Mouse (Mus musculus) midbrain, postnatal 0 days (tissue): ENCODE measurements around the gene Gm21992. TPM values are rescaled to one million over a fixed set of nuclear protein-coding genes. Genes with fewer than 3 reads are reported as not detected.
A peak's percentile ranks its signal among the peaks of the same experiment; 100 is the strongest.
"Not testable (repeated sequence)": the region's sequence is repeated elsewhere in the genome, so short reads cannot be mapped to it uniquely, and the experiment has no call there.

ENCODE experiments used
- ATAC-seq: fragments of 200-750 bp; cut with Nextera tagmentation; 2 replicates; pipeline ENCODE4 v1.8.0; 2017; ENCODE audit warnings: moderate number of reproducible peaks, mild to moderate bottlenecking, moderate TSS enrichment, moderate library complexity; ENCODE audit not compliant: low FRiP score
- DNase-seq: peaks from one replicate; pipeline ENCODE4 v3.0.0-alpha.2; 2015; ENCODE audit warnings: low spot score
- H3K27ac ChIP-seq: fragments of 300-500 bp; sonication (generic); 2 replicates; pipeline ENCODE4 v1.5.1; 2014; ENCODE audit warnings: low read depth, mild to moderate bottlenecking, low read length, mixed read lengths
- H3K27me3 ChIP-seq: fragments of 300-500 bp; sonication (generic); 2 replicates; pipeline ENCODE4 v1.6.1; 2014; ENCODE audit warnings: low read length, control low read depth, mixed read lengths; ENCODE audit not compliant: insufficient read depth
- H3K36me3 ChIP-seq: fragments of 300-500 bp; sonication (generic); 2 replicates; pipeline ENCODE4 v1.6.1; 2014; ENCODE audit warnings: low read length, control low read depth, mixed read lengths; ENCODE audit not compliant: insufficient read depth
- H3K4me1 ChIP-seq: fragments of 300-500 bp; sonication (generic); 2 replicates; pipeline ENCODE4 v1.6.1; 2014; ENCODE audit warnings: mild to moderate bottlenecking, control low read depth, antibody characterized with exemption, low read length, mixed read lengths; ENCODE audit not compliant: insufficient read depth
- H3K4me2 ChIP-seq: fragments of 300-500 bp; sonication (generic); 2 replicates; pipeline ENCODE4 v1.6.1; 2014; ENCODE audit warnings: low read depth, mild to moderate bottlenecking, low read length, mixed read lengths; ENCODE audit not compliant: poor library complexity, severe bottlenecking
- H3K4me3 ChIP-seq: fragments of 300-500 bp; sonication (generic); 2 replicates; pipeline ENCODE4 v1.5.1; 2014; ENCODE audit warnings: low read depth, mild to moderate bottlenecking, low read length, moderate library complexity
- H3K9ac ChIP-seq: fragments of 300-500 bp; sonication (generic); replicated peaks from 2 replicates; pipeline ENCODE4 v1.6.1; 2014; ENCODE audit warnings: mild to moderate bottlenecking, low read length, moderate library complexity, mixed read lengths; ENCODE audit not compliant: poor library complexity, severe bottlenecking
- H3K9me3 ChIP-seq: fragments of 300-500 bp; sonication (generic); 2 replicates; pipeline ENCODE4 v1.6.1; 2016; ENCODE audit warnings: low read length, control low read depth
- CTCF ChIP-seq: IDR thresholded peaks from 2 replicates; pipeline ENCODE4 v1.5.1; 2016; ENCODE audit warnings: antibody characterized with exemption, mild to moderate bottlenecking
- WGBS: fragments of 180-500 bp; shearing (Covaris S2); extraction: QIAGEN DNeasy Blood & Tissue Kit; methylation state at CpG from one replicate; pipeline ENCODE4 v1.1.7; 2014; 5-methylcytosine and 5-hydroxymethylcytosine counted together
- polyA plus RNA-seq: library from polyadenylated mRNA; unstranded; fragments of >200 nt; fragmentation: Nextera tagmentation; extraction: Ambion mirVana; gene quantifications from 2 replicates; pipeline ENCODE4 v1.2.1, GENCODE M21; 2015
- total RNA-seq: library from RNA; depleted of rRNA; stranded (reverse); fragments of >200 nt; gene quantifications from 2 replicates; pipeline ENCODE4 v1.2.3, GENCODE M21; 2014

The Gm21992 gene
- total and polyA plus RNA-seq, 2 experiments from 2014 or later: 8.1 to 17.9 TPM

GRCm38 (mm10) chr19:4782891-4783290, 28.5 kb downstream of the Gm21992 start:
- no peaks in the 10 kb centered on the region for H3K27me3 ChIP-seq
- no peak overlapping the region for H3K4me2 ChIP-seq
- WGBS: 93% methylated on average over 2 of the region's 2 CpGs
- H3K9me3 ChIP-seq: no peaks in the 10 kb centered on the region
- TF ChIP-seq CTCF: no peak
- peaks cover 32% of the 10 kb centered on the region for H3K36me3 ChIP-seq
- no peak overlapping the region for H3K27ac ChIP-seq
- H3K4me1 ChIP-seq: 0 out of 2 replicates have a peak, but pooled peaks cover 5% of the 10 kb centered on the region
- no peak overlapping the region for H3K4me3 ChIP-seq
- DNase-seq: no peak
- H3K9ac ChIP-seq: no peak overlapping the region
- ATAC-seq: no peak

- no peak for TF ChIP-seq CTCF
- H3K36me3 ChIP-seq: peaks cover 26% of the 10 kb centered on the region
- no peak overlapping the region for H3K4me3 ChIP-seq
- no peak for ATAC-seq
- H3K9me3 ChIP-seq: no peaks in the 10 kb centered on the region
- DNase-seq: no peak
- no peak overlapping the region for H3K27ac ChIP-seq
- no peaks in the 10 kb centered on the region for H3K4me1 ChIP-seq
- WGBS: 87% methylated on average over 3 of the region's 3 CpGs
- no peak overlapping the region for H3K4me2 ChIP-seq
- H3K27me3 ChIP-seq: no peaks in the 10 kb centered on the region
- no peak overlapping the region for H3K9ac ChIP-seq
Observed at GRCm38 (mm10) chr19:4772785-4773184, 38.6 kb downstream of the Gm21992 start.

GRCm38 (mm10) chr19:4767507-4768148, 43.8 kb downstream of the Gm21992 start:
- no peak for DNase-seq
- no peaks in the 10 kb centered on the region for H3K9me3 ChIP-seq
- no peaks in the 10 kb centered on the region for H3K27me3 ChIP-seq
- H3K4me1 ChIP-seq: no peaks in the 10 kb centered on the region
- H3K4me2 ChIP-seq: no peak overlapping the region
- no peak overlapping the region for H3K9ac ChIP-seq
- no peak for ATAC-seq
- no peak overlapping the region for H3K4me3 ChIP-seq
- H3K36me3 ChIP-seq: peaks cover 48% of the 10 kb centered on the region
- 92% methylated on average over 12 of the region's 12 CpGs for WGBS
- H3K27ac ChIP-seq: no peak overlapping the region
- no peak for TF ChIP-seq CTCF

- no peak overlapping the region for H3K4me2 ChIP-seq
- peaks cover 6% of the 10 kb centered on the region for H3K4me1 ChIP-seq
- H3K36me3 ChIP-seq: peaks cover 32% of the 10 kb centered on the region
- no peaks in the 10 kb centered on the region for H3K9me3 ChIP-seq
- ATAC-seq: no peak
- H3K27me3 ChIP-seq: no peaks in the 10 kb centered on the region
- WGBS: 52% methylated on average over 1 of the region's 1 CpGs
- no peak overlapping the region for H3K4me3 ChIP-seq
- H3K9ac ChIP-seq: no peak overlapping the region
- no peak overlapping the region for H3K27ac ChIP-seq
- peak; percentile 6 for DNase-seq
- TF ChIP-seq CTCF: peak; percentile 47
Observed at GRCm38 (mm10) chr19:4762876-4763275, 48.5 kb downstream of the Gm21992 start.

- ATAC-seq, H3K4me3 ChIP-seq, H3K9ac ChIP-seq, H3K27ac ChIP-seq, DNase-seq, H3K27me3 ChIP-seq, H3K4me1 ChIP-seq, H3K4me2 ChIP-seq, H3K9me3 ChIP-seq: not testable (repeated sequence)
- H3K36me3 ChIP-seq: peaks cover 23% of the 10 kb centered on the region
- WGBS: 91% methylated on average over 7 of the region's 8 CpGs
Observed at GRCm38 (mm10) chr19:4760544-4760943, 50.9 kb downstream of the Gm21992 start.

GRCm38 (mm10) chr19:4756921-4757320, 54.5 kb downstream of the Gm21992 start:
- ATAC-seq (no peak), DNase-seq (no peak)
- H3K4me3 ChIP-seq: peak overlapping the region; percentile 60
- H3K4me1 ChIP-seq: peaks cover 10% of the 10 kb centered on the region
- TF ChIP-seq CTCF: no peak
- H3K36me3 ChIP-seq: peaks cover 6% of the 10 kb centered on the region
- 9% methylated on average over 9 of the region's 9 CpGs for WGBS
- H3K27me3 ChIP-seq: no peaks in the 10 kb centered on the region
- H3K4me2 ChIP-seq: peak overlapping the region; percentile 72
- H3K27ac ChIP-seq: peak overlapping the region; percentile 93
- no peaks in the 10 kb centered on the region for H3K9me3 ChIP-seq
- H3K9ac ChIP-seq: peak overlapping the region; percentile 77
